Mouse (Mus musculus): ENCODE measurements at regions not wholly inside any gene's neighbourhood (a gene's known extent, or its start where the extent isn't known, plus 50 kb on each side); places are given as distances from the start of the nearest gene placed in this dataset.

DNA sequence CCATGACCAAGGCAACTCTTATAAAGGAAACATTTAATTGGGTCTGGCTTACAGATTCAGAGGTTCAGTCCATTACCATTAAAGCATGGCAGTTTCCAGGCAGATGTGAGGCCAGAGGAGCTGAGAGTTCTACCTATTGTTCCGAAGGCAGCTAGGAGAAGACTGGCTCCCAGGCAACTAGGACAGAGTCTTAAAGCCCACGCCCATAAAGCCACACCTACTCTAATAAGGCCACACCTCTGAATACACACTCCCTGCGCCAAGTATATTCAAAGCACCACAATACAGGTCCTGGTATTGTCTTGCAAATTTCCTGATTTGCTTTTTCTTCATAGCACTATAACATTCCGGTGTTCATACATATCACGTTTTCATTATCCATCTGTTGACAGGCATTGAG lies 194.8 kb upstream of the Auts2 start:
- no peak overlapping the region for H3K9ac ChIP-seq
- H3K4me2 ChIP-seq (replicated peaks) = no peak overlapping the region
- ATAC-seq (ENCODE audit: low FRiP score) (no peak), DNase-seq (ENCODE audit: low spot score) (no peak)
- H3K4me3 ChIP-seq (replicated peaks; ENCODE audit: low read length) = no peak overlapping the region
- H3K27me3 ChIP-seq (ENCODE audit: control insufficient read depth, insufficient read depth, low read length) = no peaks in the 10 kb centered on the region
- no peaks in the 10 kb centered on the region for H3K36me3 ChIP-seq (replicated peaks; ENCODE audit: control insufficient read depth, insufficient read depth)
- H3K9me3 ChIP-seq (ENCODE audit: control insufficient read depth, low read length) = no peaks in the 10 kb centered on the region
- H3K4me1 ChIP-seq (replicated peaks; ENCODE audit: control insufficient read depth, insufficient read depth, low read length) = no peaks in the 10 kb centered on the region
- no peak overlapping the region for H3K27ac ChIP-seq
- WGBS = 72% methylated on average over 5 of the region's 5 CpGs

DNA sequence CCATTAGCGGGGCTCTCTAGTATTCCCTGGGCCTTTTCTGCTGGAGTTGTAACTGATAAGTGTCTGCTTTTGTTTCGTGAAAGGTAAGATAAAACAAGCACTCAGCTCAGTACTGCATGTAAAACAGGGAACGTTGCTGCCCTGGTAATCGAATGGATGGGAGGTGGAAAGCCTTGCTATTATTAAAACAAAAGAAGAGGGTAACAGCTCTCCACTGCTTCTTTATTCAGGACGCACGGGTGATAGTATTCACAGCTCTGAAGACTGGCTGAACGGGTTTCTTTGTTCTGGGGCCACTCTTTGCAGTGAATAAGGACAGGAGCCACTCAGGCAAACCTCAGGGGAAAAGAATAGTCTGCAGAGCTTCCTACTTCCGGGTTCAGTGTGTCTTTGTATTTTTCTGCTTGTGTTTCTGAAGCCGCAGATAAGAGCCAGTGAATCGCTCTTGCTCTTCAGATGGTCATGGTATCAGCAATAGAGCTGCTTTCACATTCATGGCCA lies 185.6 kb upstream of the Auts2 start:
- no peaks in the 10 kb centered on the region for H3K27me3 ChIP-seq (ENCODE audit: control insufficient read depth, insufficient read depth, low read length)
- no peak overlapping the region for H3K4me3 ChIP-seq (replicated peaks; ENCODE audit: low read length)
- no peaks in the 10 kb centered on the region for H3K9me3 ChIP-seq (ENCODE audit: control insufficient read depth, low read length)
- ATAC-seq (ENCODE audit: low FRiP score) (no peak), DNase-seq (ENCODE audit: low spot score) (no peak)
- H3K4me2 ChIP-seq (replicated peaks) = no peak overlapping the region
- H3K27ac ChIP-seq = no peak overlapping the region
- no peaks in the 10 kb centered on the region for H3K4me1 ChIP-seq (replicated peaks; ENCODE audit: control insufficient read depth, insufficient read depth, low read length)
- no peak overlapping the region for H3K9ac ChIP-seq
- 18% methylated on average over 10 of the region's 10 CpGs for WGBS
- H3K36me3 ChIP-seq (replicated peaks; ENCODE audit: control insufficient read depth, insufficient read depth) = no peaks in the 10 kb centered on the region

DNA sequence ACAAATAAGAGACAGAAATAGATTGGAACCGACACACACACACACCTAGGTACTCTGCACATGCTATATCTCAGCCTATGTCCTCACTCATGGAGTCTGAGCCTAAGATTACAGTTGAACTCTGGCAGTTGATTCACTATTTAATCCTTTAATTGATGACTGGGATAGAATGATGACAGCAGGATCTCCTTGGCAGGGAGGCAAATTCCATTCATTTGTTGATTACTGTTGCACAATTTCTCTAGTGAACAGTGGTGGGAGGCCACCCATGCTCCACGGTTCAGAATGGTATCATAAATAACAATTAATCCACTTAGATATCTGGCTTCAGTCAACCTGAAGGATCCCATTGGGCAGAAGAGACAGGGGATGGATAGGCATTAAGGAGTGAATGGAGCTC lies 181.3 kb upstream of the Auts2 start:
- no peaks in the 10 kb centered on the region for H3K36me3 ChIP-seq (replicated peaks; ENCODE audit: control insufficient read depth, insufficient read depth)
- DNase-seq (ENCODE audit: low spot score) (no peak), ATAC-seq (ENCODE audit: low FRiP score) (no peak)
- H3K9me3 ChIP-seq (ENCODE audit: control insufficient read depth, low read length) = no peaks in the 10 kb centered on the region
- H3K27ac ChIP-seq = no peak overlapping the region
- H3K4me1 ChIP-seq (replicated peaks; ENCODE audit: control insufficient read depth, insufficient read depth, low read length) = no peaks in the 10 kb centered on the region
- no peak overlapping the region for H3K4me3 ChIP-seq (replicated peaks; ENCODE audit: low read length)
- no peak overlapping the region for H3K4me2 ChIP-seq (replicated peaks)
- 63% methylated on average over 2 of the region's 2 CpGs for WGBS
- no peak overlapping the region for H3K9ac ChIP-seq
- H3K27me3 ChIP-seq (ENCODE audit: control insufficient read depth, insufficient read depth, low read length) = no peaks in the 10 kb centered on the region

DNA sequence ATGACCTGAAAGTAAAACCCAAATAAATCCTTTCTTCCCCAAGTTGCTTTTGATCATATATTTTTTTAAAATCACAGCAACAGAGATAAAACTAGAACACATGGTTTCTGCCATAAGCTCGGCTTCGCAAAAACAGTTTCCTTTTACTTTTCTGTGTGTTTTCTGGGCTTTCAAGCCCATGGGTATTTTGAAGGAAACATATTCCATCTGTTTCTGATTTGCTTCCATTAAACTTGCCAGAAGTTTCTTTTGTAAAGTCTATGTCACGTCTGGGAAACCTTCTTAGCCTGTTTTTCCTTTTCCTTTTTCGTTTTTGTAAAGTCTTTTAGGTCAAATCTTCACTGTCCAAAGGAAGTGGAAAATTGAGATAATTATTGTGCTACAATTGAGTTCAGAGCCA lies 167.2 kb upstream of the Auts2 start:
- no peaks in the 10 kb centered on the region for H3K27me3 ChIP-seq (ENCODE audit: control insufficient read depth, insufficient read depth, low read length)
- H3K27ac ChIP-seq = no peak overlapping the region
- H3K36me3 ChIP-seq (replicated peaks; ENCODE audit: control insufficient read depth, insufficient read depth) = no peaks in the 10 kb centered on the region
- no peak overlapping the region for H3K4me2 ChIP-seq (replicated peaks)
- peaks cover 5% of the 10 kb centered on the region; the same call in 1 of the 2 replicates for H3K9me3 ChIP-seq (ENCODE audit: control insufficient read depth, low read length)
- no peak overlapping the region for H3K9ac ChIP-seq
- no peak for ATAC-seq (ENCODE audit: low FRiP score)
- no peaks in the 10 kb centered on the region for H3K4me1 ChIP-seq (replicated peaks; ENCODE audit: control insufficient read depth, insufficient read depth, low read length)
- DNase-seq (ENCODE audit: low spot score) = no peak
- H3K4me3 ChIP-seq (replicated peaks; ENCODE audit: low read length) = no peak overlapping the region
- WGBS = 84% methylated on average over 4 of the region's 4 CpGs

DNA sequence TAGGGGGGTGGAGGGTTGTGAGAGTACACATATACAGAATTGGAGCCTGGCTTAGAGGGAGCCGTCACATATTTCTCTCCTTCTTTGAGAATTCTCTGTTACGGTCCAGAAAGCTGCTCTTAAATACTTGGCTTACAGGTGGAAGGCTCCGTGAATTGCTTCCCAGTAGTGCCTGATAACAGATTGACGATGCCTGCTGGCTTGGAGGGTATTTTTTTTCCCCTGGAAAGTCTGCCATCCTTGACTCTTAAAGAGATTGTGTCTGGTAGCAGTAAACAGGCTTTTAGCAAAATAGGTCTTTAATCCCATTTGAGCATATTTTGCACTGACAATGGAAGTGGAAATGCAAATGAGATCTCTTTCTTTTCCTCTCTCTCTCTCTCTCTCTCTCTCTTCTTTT lies 164.4 kb upstream of the Auts2 start:
- Histone ChIP-seq H3K27me3 (ENCODE audit: control insufficient read depth, insufficient read depth, low read length) (no peaks in the 10 kb centered on the region), H3K4me3 (replicated peaks; ENCODE audit: low read length) (no peak overlapping the region)
- no peak for ATAC-seq (ENCODE audit: low FRiP score)

DNA sequence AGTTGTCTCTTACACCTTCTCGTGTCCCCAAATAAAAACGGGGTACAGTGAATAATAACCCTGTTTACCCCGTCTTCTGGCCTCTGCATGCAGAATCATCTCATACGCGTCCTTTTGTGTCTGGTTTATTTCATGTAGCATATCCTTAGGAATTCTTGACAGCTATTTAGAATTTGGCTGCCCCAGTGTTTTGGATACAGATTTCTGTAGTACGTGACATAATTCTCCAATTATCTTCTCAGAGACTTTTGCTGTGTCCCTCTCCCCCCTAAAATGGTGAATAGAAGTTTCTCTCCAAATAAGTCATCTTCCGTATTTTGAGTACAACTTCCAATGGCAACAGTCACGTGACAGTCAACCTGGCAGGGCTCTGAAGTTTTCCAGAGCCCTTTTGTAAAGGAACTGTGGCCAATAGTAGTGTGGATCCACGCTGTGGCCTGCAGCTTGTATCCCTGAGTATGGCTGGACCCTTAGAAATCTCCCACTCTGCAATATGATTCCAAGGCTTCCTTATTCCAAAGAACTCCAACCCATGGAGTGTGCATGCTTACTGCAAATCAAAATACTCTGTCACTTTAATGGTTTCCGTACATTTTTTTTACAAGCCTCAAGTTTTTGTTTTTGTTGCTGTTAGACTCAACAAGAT lies 160.4 kb upstream of the Auts2 start:
- DNase-seq (ENCODE audit: low spot score) (no peak), ATAC-seq (ENCODE audit: low FRiP score) (no peak)
- WGBS = 91% methylated on average over 10 of the region's 10 CpGs
- Histone ChIP-seq H3K9me3 (ENCODE audit: control insufficient read depth, low read length) (no peaks in the 10 kb centered on the region), H3K9ac (no peak overlapping the region), H3K4me3 (replicated peaks; ENCODE audit: low read length) (no peak overlapping the region), H3K36me3 (replicated peaks; ENCODE audit: control insufficient read depth, insufficient read depth) (no peaks in the 10 kb centered on the region), H3K4me2 (replicated peaks) (no peak overlapping the region), H3K27ac (no peak overlapping the region), H3K4me1 (replicated peaks; ENCODE audit: control insufficient read depth, insufficient read depth, low read length) (no peaks in the 10 kb centered on the region), H3K27me3 (ENCODE audit: control insufficient read depth, insufficient read depth, low read length) (no peaks in the 10 kb centered on the region)

More for the DNA sequence above, 164.4 kb upstream of the Auts2 start:
- DNase-seq (ENCODE audit: low spot score) = no peak
- Histone ChIP-seq H3K27ac (no peak overlapping the region), H3K4me1 (replicated peaks; ENCODE audit: control insufficient read depth, insufficient read depth, low read length) (no peaks in the 10 kb centered on the region), H3K9me3 (ENCODE audit: control insufficient read depth, low read length) (peaks cover 5% of the 10 kb centered on the region; the same call in 1 of the 2 replicates), H3K4me2 (replicated peaks) (no peak overlapping the region), H3K9ac (no peak overlapping the region), H3K36me3 (replicated peaks; ENCODE audit: control insufficient read depth, insufficient read depth) (no peaks in the 10 kb centered on the region)
- 57% methylated on average over 4 of the region's 4 CpGs for WGBS

DNA sequence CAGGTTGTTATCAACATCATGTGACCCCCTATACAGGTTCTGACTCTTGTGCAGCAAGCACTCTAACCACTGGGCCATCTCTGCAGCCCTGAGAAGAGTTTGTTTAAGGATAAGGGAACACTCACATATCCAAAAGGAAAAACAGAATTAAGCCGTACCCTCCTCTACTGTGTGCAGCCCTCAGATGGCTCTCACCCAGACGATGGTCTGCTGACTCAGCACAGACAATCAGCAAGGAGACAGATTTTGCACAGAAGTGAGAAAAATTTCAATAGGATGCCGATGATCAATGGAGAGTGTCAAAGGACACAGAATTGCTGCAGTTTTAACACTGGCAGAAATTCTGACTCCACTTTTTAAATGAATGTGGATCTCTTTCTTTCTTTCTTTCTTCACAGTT lies 159.4 kb upstream of the Auts2 start:
- no peak for ATAC-seq (ENCODE audit: low FRiP score)
- Histone ChIP-seq H3K4me1 (replicated peaks; ENCODE audit: control insufficient read depth, insufficient read depth, low read length) (no peaks in the 10 kb centered on the region), H3K36me3 (replicated peaks; ENCODE audit: control insufficient read depth, insufficient read depth) (no peaks in the 10 kb centered on the region), H3K27ac (no peak overlapping the region), H3K27me3 (ENCODE audit: control insufficient read depth, insufficient read depth, low read length) (no peaks in the 10 kb centered on the region), H3K4me2 (replicated peaks) (no peak overlapping the region), H3K9me3 (ENCODE audit: control insufficient read depth, low read length) (no peaks in the 10 kb centered on the region), H3K9ac (no peak overlapping the region), H3K4me3 (replicated peaks; ENCODE audit: low read length) (no peak overlapping the region)
- 78% methylated on average over 3 of the region's 3 CpGs for WGBS
- no peak for DNase-seq (ENCODE audit: low spot score)

DNA sequence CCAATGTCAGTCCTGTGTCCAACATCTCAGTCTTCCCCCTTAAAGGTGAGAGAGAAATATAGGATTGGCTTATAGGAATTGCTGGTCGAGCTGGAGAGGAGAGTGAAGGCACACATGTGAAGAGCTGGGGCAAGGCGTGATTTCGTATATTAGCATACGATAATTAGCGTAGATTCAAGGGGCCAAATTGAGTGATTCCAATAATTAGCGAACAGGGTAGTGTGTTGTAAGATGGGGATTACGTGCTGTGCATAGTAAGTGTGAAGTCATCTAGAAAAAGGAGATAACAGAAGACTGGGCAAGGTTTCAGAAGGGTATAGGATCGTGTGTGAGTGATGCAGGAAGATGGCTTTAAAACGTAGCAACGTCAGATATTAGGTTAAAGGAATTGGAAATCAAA lies 147.6 kb upstream of the Auts2 start:
- no peaks in the 10 kb centered on the region for H3K36me3 ChIP-seq (replicated peaks; ENCODE audit: control insufficient read depth, insufficient read depth)
- no peak overlapping the region for H3K9ac ChIP-seq
- 85% methylated on average over 10 of the region's 10 CpGs for WGBS
- ATAC-seq (ENCODE audit: low FRiP score) (no peak), DNase-seq (ENCODE audit: low spot score) (no peak)
- H3K9me3 ChIP-seq (ENCODE audit: control insufficient read depth, low read length) = no peaks in the 10 kb centered on the region
- H3K4me1 ChIP-seq (replicated peaks; ENCODE audit: control insufficient read depth, insufficient read depth, low read length) = no peaks in the 10 kb centered on the region
- H3K27me3 ChIP-seq (ENCODE audit: control insufficient read depth, insufficient read depth, low read length) = no peaks in the 10 kb centered on the region
- no peak overlapping the region for H3K4me2 ChIP-seq (replicated peaks)
- no peak overlapping the region for H3K4me3 ChIP-seq (replicated peaks; ENCODE audit: low read length)
- no peak overlapping the region for H3K27ac ChIP-seq

DNA sequence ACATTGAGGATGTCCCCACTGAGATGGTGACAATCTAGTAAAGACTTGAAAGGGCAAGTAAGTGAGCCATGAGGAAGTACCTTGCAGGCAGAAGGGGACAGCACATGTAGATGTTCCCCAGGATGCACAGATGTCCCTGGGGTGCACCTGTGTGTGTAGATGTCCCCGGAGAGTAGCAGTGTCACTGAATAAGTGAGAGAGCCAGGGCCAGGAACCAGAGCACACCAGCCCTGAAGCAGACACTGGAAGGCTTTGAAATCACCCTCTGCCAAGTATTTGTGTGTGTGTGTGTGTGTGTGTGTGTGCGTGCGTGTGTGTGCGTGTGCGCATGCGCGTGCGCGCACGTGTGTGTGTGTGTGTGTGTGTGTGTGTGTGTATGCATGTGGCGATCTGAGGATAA lies 132.1 kb upstream of the Auts2 start:
- no peaks in the 10 kb centered on the region for H3K27me3 ChIP-seq (ENCODE audit: control insufficient read depth, insufficient read depth, low read length)
- no peaks in the 10 kb centered on the region for H3K36me3 ChIP-seq (replicated peaks; ENCODE audit: control insufficient read depth, insufficient read depth)
- DNase-seq (ENCODE audit: low spot score) (no peak), ATAC-seq (ENCODE audit: low FRiP score) (no peak)
- H3K9me3 ChIP-seq (ENCODE audit: control insufficient read depth, low read length) = no peaks in the 10 kb centered on the region
- no peak overlapping the region for H3K4me2 ChIP-seq (replicated peaks)
- WGBS = 94% methylated on average over 11 of the region's 11 CpGs
- H3K9ac ChIP-seq = no peak overlapping the region
- no peaks in the 10 kb centered on the region; the same call in 1 of the 2 replicates for H3K4me1 ChIP-seq (replicated peaks; ENCODE audit: control insufficient read depth, insufficient read depth, low read length)
- no peak overlapping the region for H3K27ac ChIP-seq
- no peak overlapping the region for H3K4me3 ChIP-seq (replicated peaks; ENCODE audit: low read length)

Data from hindbrain, embryonic 14.5 days (tissue).